Mouse (Mus musculus): ENCODE measurements around the gene Grap.
"Not testable (repeated sequence)": the region's sequence is repeated elsewhere in the genome, so short reads cannot be mapped to it uniquely, and the experiment has no call there.

The Grap gene

GRCm38 (mm10) chr11:61652686-61653447, at the start of gene Grap:
TSS of gene Grap (plus strand) at chr11:61653265.
- DNase-seq (ENCODE audit: low spot score in 2 of 2): peak in 1 of 2 experiments; percentile 51

- DNase-seq (ENCODE audit: low spot score in 2 of 2): no peak
Measured at GRCm38 (mm10) chr11:61608072-61608471, 45.0 kb upstream of the Grap start.

- DNase-seq (ENCODE audit: low spot score in 2 of 2): no peak
Measured at GRCm38 (mm10) chr11:61611197-61611596, 41.9 kb upstream of the Grap start.

- DNase-seq (ENCODE audit: low spot score in 2 of 2): no peak
Measured at GRCm38 (mm10) chr11:61612116-61612635, 40.9 kb upstream of the Grap start.

GRCm38 (mm10) chr11:61614401-61614800, 38.7 kb upstream of the Grap start:
- no peak for DNase-seq (ENCODE audit: low spot score in 2 of 2)

GRCm38 (mm10) chr11:61615686-61616522, 37.2 kb upstream of the Grap start:
- no peak for DNase-seq (ENCODE audit: low spot score in 2 of 2)

GRCm38 (mm10) chr11:61616523-61617292, 36.4 kb upstream of the Grap start:
- DNase-seq (ENCODE audit: low spot score in 2 of 2): no peak

- DNase-seq (ENCODE audit: low spot score in 2 of 2): no peak
Measured at GRCm38 (mm10) chr11:61617293-61617975, 35.6 kb upstream of the Grap start.

- DNase-seq (ENCODE audit: low spot score in 2 of 2): no peak
Measured at GRCm38 (mm10) chr11:61618131-61618530, 34.9 kb upstream of the Grap start.

- DNase-seq (ENCODE audit: low spot score in 2 of 2): no peak
Measured at GRCm38 (mm10) chr11:61618571-61618970, 34.5 kb upstream of the Grap start.

GRCm38 (mm10) chr11:61619356-61619755, 33.7 kb upstream of the Grap start:
- no peak for DNase-seq (ENCODE audit: low spot score in 2 of 2)

- DNase-seq (ENCODE audit: low spot score in 2 of 2): no peak
Measured at GRCm38 (mm10) chr11:61619791-61620241, 33.2 kb upstream of the Grap start.

GRCm38 (mm10) chr11:61620254-61620670, 32.8 kb upstream of the Grap start:
- DNase-seq (ENCODE audit: low spot score in 2 of 2): peak; percentile 63 to 80

- no peak for DNase-seq (ENCODE audit: low spot score in 2 of 2)
Measured at GRCm38 (mm10) chr11:61620762-61621161, 32.3 kb upstream of the Grap start.

GRCm38 (mm10) chr11:61625136-61625535, 27.9 kb upstream of the Grap start:
- DNase-seq (ENCODE audit: low spot score in 2 of 2): no peak

GRCm38 (mm10) chr11:61626509-61626908, 26.6 kb upstream of the Grap start:
- no peak for DNase-seq (ENCODE audit: low spot score in 2 of 2)

- no peak for DNase-seq (ENCODE audit: low spot score in 2 of 2)
Measured at GRCm38 (mm10) chr11:61629621-61630020, 23.4 kb upstream of the Grap start.

GRCm38 (mm10) chr11:61636309-61636708, 16.8 kb upstream of the Grap start:
- DNase-seq (ENCODE audit: low spot score in 2 of 2): not testable (repeated sequence)

- no peak for DNase-seq (ENCODE audit: low spot score in 2 of 2)
Measured at GRCm38 (mm10) chr11:61637413-61637812, 15.7 kb upstream of the Grap start.

GRCm38 (mm10) chr11:61637856-61638255, 15.2 kb upstream of the Grap start:
- no peak for DNase-seq (ENCODE audit: low spot score in 2 of 2)

Data from spleen, postnatal 4 days (tissue).